Mouse (Mus musculus) kidney, adult 2 months (tissue): Measurements from ENCODE around the gene Padi2.

Source experiments
- CTCF ChIP-seq: fragments of 200-500 bp; conservative IDR thresholded peaks from 2 replicates; pipeline ENCODE4 v1.5.1; 2011; ENCODE audit warnings: low read depth, mild to moderate bottlenecking, control low read depth, low read length, moderate library complexity, mixed read lengths; ENCODE audit not compliant: insufficient read depth, insufficient read length
- POLR2A ChIP-seq: fragments of 200-500 bp; IDR thresholded peaks from one replicate; pipeline ENCODE4 v1.6.1; 2011; ENCODE audit warnings: low read depth, low read length, control low read depth

- TF ChIP-seq CTCF (no peak), POLR2A (no peak)
Observed at GRCm38 (mm10) chr4:140906076-140906826, at the start of gene Padi2.
